Mouse (Mus musculus): Measurements from ENCODE around the gene Gm5426. TPM values are rescaled to one million over a fixed set of nuclear protein-coding genes. Genes with fewer than 3 reads are reported as not detected.

Gm5426 gene
- polyA plus RNA-seq, 1 experiment from 2014 or later: not detected

DNA sequence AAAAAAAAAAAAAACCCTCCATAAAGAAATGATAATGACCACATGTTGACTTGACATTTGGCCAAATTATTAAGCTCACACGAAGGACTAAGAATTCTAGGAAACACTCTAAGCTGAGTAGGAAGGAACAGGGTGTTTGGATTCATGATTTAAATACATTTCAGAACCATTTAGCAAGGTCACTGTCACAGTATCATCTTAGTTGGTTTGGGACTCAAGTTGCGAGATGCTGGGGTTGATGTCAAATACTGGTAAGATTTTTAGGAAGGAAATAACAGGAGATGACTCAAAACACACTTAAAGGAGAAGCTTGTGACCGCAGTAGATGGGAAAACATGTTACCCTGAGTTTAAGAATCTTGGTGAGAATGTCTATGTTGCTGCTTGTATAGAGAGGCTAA is 49.2 kb downstream of the Gm5426 start:
- H3K4me2 ChIP-seq (replicated peaks; ENCODE audit: low read depth, low read length): no peak overlapping the region
- no peaks in the 10 kb centered on the region for H3K4me1 ChIP-seq (ENCODE audit: insufficient read depth, low read length)
- no peak overlapping the region for H3K27ac ChIP-seq (ENCODE audit: low read length)
- no peak overlapping the region for H3K9ac ChIP-seq (replicated peaks; ENCODE audit: low read length)
- H3K9me3 ChIP-seq (ENCODE audit: low read length): no peaks in the 10 kb centered on the region
- H3K4me3 ChIP-seq (ENCODE audit: low read length): no peak overlapping the region
- no peak for ATAC-seq (ENCODE audit: low FRiP score, low TSS enrichment)
- WGBS: 75% methylated on average over 3 of the region's 3 CpGs
- H3K36me3 ChIP-seq (ENCODE audit: insufficient read depth, low read length): no peaks in the 10 kb centered on the region
- H3K27me3 ChIP-seq (ENCODE audit: insufficient read depth, low read length): no peaks in the 10 kb centered on the region

Small RNAs within 50 kb of the gene (microRNA-seq; reads per million reads assigned to microRNA genes)
- not detected for gene Gm22913

Other genes with a start within 250 kb of the Gm5426 start
- gene Eea1, start 196.0 kb upstream of the Gm5426 start, polyA plus RNA-seq (2015; fragmentation: Nextera tagmentation; extraction: Ambion mirVana): 14.4 and 15.8 TPM in 2 replicates

All from kidney, embryonic 16.5 days (tissue).